Mouse (Mus musculus) thymus, postnatal 36 days (tissue): ENCODE measurements at regions not wholly inside any gene's neighbourhood (a gene's known extent, or its start where the extent isn't known, plus 50 kb on each side); places are given as distances from the start of the nearest gene placed in this dataset.

ENCODE experiments used
- DNase-seq, 2 experiments: peaks; one replicate each; pipeline ENCODE4 v3.0.0; 2022; ENCODE audit warnings: mixed read lengths in 2 of 2

GRCm38 (mm10) chr8:8376791-8377190 lies 284.3 kb downstream of the Efnb2 start:
- DNase-seq: no peak

- DNase-seq: no peak
Observed at GRCm38 (mm10) chr8:8376379-8376778, 284.7 kb downstream of the Efnb2 start.

- no peak for DNase-seq
Observed at GRCm38 (mm10) chr8:8367282-8367871, 293.7 kb downstream of the Efnb2 start.

GRCm38 (mm10) chr8:8361941-8362537 lies 299.0 kb downstream of the Efnb2 start:
- no peak for DNase-seq

- no peak for DNase-seq
Observed at GRCm38 (mm10) chr8:8360586-8360985, 300.5 kb downstream of the Efnb2 start.

GRCm38 (mm10) chr8:8354977-8355376 lies 306.1 kb downstream of the Efnb2 start:
- DNase-seq: no peak

- DNase-seq: no peak
Observed at GRCm38 (mm10) chr8:8344661-8345060, 316.4 kb downstream of the Efnb2 start.

DNA sequence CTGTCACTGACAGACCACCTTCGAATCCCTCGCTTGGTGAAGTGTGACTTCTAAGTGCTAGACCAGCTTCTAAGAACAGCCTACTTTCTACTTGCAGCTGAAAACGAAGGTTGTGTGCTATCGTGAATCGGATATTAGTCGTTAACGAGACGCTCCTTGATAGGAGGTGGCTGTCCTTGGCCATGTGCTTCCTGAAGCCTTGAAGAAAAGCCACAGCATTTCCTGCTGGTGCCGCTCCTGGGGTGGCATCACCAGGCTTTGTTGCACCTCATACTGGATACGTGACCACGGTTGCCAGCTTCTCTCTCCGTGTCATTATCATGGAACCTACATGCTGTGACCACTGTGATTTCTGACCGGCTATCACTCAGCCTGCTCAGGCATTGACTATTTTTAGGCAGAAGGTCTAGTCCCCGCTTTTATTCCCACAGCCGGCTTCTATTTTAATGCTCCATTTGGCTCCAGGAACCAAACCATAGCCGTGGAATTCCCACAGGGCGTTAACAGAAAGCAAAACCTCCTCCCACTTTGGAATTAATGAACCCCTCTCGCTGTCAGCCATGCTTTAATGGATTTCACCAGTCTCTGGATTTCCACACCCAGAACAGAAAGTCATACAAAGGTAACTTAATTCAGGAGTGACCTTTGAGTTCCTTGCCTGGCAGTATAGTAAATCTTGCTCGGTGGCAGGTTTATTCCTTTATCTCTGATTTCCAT lies 325.6 kb downstream of the Efnb2 start:
- DNase-seq: peak in 1 of 2 experiments; percentile 3

GRCm38 (mm10) chr8:8334515-8334914 lies 326.5 kb downstream of the Efnb2 start:
- peak; percentile 8 to 13 for DNase-seq

DNA sequence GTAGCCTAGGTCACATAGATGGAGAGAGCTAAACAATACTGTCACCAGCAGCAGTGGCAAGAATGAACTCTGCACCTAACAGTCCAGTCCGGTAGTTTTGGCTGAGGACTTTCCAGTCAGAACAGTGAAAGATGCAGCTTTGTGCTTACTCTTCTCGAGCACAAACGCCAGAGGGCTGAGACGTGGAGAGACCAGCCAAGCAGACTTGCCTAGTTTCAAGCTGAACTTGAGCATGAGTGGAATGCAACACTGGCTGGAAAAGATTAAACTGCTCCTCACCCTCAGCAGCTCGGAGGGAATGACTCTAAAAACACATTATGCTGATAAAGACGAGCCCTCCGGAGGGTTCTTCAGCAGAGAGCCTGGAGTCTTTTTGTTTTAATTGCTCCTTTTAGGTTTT lies 329.8 kb downstream of the Efnb2 start:
- DNase-seq: no peak

GRCm38 (mm10) chr8:8328010-8328666 lies 332.9 kb downstream of the Efnb2 start:
- no peak for DNase-seq

DNA sequence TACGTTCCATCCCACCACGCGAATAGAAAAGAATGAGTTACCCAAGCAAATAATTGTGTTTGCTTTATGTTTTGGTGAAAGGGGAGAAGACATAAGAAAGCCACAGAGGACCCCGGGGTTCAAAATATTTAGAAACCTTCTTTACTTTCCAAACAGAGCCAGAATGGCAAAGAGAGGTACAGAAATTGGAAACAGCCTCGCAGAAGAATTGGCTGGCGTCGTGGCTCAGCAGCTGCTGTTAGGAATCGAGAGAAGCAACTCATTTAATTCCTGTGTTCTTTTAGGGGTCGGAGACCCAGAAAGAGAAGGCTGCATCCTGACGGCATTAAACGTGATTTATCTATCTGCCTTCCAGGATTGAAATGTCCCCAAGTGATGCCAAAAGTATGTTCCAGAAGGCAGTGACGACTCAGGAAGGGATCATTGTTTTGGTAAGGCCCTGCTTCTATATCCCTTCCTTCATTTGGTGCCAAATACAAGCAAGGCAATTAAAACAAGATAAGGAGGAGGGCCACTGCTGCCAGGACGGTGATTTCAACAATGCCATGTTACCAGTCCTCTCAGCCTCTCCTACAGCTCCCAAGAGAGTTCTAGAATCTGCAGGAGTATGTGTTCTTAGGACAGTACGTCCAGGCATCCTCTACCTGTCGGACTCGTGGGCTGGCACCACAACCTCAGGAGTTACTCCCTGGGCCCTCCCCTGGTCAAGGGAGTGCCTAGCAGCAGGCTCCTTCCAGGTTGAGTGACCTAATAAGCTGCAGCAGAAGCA lies 334.8 kb downstream of the Efnb2 start:
- DNase-seq: no peak

DNA sequence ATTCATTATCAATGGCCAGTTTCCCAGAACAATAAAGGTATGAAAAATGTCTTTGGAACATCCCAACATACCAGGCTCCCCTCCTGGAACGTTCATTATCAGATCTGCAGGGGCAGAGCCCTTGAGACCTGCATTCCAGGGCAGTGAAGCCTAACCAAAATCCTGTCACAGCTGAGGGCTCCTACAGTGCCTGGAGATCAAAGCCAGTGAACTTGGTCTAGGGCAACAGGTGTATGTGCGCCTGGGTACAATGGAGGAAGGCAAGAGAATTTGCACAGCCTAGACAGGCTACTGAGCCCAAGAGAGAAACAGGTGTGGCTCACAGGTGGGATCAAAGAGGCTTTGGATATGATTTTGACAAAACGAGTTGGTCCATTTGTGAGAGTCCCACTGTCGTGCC lies 335.6 kb downstream of the Efnb2 start:
- no peak for DNase-seq

DNA sequence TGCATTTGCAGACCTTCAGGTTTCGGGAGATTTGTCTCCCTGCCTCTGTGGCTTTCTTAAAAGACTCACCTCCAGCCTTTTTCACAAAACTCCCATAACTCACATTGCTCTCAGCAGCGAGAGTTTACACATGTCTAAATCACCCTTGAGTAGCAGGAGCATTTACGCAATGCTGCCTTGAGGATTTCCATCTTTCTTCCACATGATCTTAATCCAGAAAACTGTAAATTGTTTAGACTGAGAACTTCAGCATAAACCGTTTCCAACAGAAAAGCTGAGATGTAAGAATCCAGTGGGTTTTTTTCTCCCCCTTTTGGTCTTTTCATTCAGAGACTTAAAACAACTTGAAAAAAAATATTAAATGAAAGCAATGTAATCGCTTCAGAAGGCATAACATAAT lies 336.5 kb downstream of the Efnb2 start:
- DNase-seq: no peak

GRCm38 (mm10) chr8:8308253-8308652 lies 352.8 kb downstream of the Efnb2 start:
- DNase-seq: no peak

DNA sequence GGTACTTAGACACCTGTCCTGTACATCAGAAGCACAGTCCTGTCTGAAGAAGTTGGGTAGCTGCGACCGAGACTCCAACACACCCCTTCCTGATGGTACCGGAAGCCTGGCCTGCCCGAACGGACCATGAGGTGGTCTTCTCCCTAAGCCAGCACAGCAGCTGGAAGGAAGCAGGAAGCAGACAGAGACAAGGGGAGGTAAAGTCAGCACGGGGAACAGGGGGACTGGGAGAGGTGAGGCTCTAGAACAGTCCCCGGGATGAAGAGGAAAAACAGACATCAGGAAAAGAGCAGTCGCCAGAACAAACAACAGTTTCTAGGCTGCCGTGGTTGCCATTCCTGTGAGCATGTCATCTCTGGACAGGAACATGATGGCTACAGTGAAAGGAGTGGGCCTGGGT lies 353.6 kb downstream of the Efnb2 start:
- DNase-seq: no peak

DNA sequence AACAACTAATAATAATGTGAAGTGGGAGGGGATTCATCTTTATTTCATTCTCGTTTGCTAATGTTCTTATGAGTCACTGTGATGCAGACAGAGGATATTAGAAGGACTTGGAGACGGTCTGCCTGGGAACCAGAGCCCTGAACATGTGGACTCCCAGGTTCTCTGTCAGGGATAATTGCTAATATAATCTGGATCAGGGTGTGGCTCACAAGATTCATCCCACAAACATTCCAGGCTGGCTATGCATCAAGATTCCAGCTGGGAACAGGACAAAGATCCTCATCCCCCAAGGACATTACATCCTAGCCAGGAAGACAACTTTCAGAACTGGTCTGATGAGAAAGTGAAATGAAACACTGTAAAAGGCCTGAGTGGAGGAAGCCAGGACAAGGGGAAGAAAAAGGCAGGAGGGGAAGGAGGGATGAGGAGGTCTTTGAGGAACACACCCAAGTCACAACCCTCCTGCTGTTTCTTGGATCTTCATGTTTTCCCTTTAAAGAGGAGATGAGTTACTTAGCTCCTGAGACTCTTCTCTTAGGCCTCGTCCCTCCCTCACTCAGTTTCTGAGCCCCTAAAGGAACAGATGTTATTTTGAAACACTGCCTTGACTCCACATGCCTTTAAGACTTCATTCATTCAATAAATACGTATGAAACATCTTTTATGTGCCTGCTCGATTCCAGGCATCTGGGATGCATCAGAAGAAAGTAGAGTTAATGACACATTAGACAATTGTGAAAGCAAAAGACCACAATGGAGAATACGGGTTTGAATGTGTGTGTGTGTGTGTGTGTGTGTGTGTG lies 360.9 kb downstream of the Efnb2 start:
- no peak for DNase-seq

DNA sequence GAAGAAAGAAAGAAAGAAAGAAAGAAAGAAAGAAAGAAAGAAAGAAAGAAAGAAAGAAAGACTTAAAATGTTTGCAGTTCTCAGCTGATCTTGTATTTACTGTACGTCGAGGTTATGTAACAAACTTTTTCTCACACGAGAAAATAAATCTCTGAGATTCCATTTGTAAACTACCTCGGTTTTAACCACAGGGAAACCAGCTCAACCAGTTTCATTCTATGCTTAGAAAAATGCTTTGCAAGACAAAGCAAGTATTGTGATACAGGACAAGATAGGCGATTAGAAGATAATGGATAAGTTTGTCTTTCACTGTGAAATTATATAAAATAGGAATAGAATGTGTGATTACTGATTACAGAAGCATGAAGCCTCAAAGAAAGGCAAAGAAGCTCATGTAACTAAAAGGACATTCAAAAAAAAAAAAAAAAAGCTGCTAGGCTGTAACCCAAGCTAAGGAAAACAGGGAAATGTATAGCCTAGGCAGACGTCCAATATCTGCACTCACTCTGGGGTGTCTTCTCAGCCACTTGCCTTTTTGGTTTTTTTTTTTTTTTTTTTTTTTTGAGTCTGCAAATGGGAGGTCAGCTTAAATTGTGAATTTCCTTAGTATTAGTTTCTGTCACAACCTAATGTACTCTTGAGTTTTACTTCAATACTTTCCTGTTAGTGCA lies 368.3 kb downstream of the Efnb2 start:
- DNase-seq: no peak

DNA sequence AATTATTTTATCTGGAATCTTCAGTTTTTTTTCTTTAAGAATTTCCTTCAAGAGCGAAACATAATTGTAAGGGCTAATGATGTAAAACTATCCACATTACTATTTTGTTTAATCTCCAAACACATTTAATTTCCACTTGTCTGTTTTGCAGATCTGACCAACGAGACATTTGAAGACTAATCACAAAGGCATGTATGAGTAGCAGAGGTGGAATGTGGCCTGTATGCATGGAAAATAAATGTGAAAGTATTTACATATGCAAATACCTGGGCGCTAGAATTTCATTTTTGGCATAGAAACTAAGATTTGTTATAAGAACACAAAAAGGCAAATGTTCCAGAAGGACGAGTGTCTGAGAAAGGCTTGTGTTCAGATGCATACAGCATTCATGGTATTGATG lies 375.2 kb downstream of the Efnb2 start:
- no peak for DNase-seq

GRCm38 (mm10) chr8:8274987-8275386 lies 386.1 kb downstream of the Efnb2 start:
- no peak for DNase-seq

- DNase-seq: no peak
Observed at GRCm38 (mm10) chr8:8274211-8274641, 386.8 kb downstream of the Efnb2 start.

DNA sequence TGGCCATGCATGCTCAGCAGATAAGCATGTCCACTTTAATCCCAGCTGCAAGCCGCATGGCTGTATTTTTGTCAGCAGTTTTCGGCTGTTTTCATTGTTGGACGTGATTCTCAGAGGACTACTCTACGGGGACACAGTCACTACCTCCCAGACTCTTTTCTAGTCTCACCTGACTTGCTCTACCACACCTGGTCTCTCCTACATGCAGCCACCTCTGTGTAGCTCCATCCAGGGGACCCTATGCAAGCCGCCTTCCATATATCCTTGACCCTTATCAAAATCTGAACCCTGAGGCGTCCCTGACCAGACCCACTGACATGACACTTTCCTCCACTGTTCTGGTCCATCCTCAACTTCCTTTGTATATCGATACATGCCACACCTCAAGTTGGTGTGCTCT lies 402.2 kb downstream of the Efnb2 start:
- no peak for DNase-seq
